Mouse (Mus musculus) embryonic facial prominence, embryonic 11.5 days (tissue): ENCODE measurements around the gene Ankrd39. TPM values are rescaled to one million over a fixed set of nuclear protein-coding genes. Genes with fewer than 3 reads are reported as not detected.

Experiments
- ATAC-seq: fragments of 200-750 bp; cut with Nextera tagmentation; replicated peaks from 2 replicates; pipeline ENCODE4 v1.8.0; 2017; ENCODE audit warnings: low read depth; ENCODE audit not compliant: insufficient number of reproducible peaks, low FRiP score, low TSS enrichment
- DNase-seq: peaks from one replicate; pipeline ENCODE4 v3.0.0-alpha.2; 2015; ENCODE audit warnings: low spot score
- H3K27ac ChIP-seq: fragments of 300-500 bp; sonication (generic); replicated peaks from 2 replicates; pipeline ENCODE4 v1.5.1; 2014; ENCODE audit warnings: mild to moderate bottlenecking, low read depth, low read length, control low read depth
- H3K27me3 ChIP-seq: fragments of 300-500 bp; sonication (generic); 2 replicates; pipeline ENCODE4 v1.6.1; 2014; ENCODE audit warnings: mild to moderate bottlenecking, low read length, moderate library complexity, mixed read lengths; ENCODE audit not compliant: control insufficient read depth, insufficient read depth
- H3K36me3 ChIP-seq: fragments of 300-500 bp; sonication (generic); replicated peaks from 2 replicates; pipeline ENCODE4 v1.6.1; 2014; ENCODE audit warnings: low read depth, mild to moderate bottlenecking, low read length, moderate library complexity, mixed read lengths; ENCODE audit not compliant: control insufficient read depth, insufficient read depth
- H3K4me1 ChIP-seq: fragments of 300-500 bp; sonication (generic); 2 replicates; pipeline ENCODE4 v1.6.1; 2014; ENCODE audit warnings: low read length, mixed read lengths; ENCODE audit not compliant: control insufficient read depth, insufficient read depth
- H3K4me2 ChIP-seq: fragments of 300-500 bp; sonication (generic); 2 replicates; pipeline ENCODE4 v1.6.1; 2014; ENCODE audit warnings: low read depth, mild to moderate bottlenecking, control low read depth, low read length, moderate library complexity
- H3K4me3 ChIP-seq: fragments of 300-500 bp; sonication (generic); 2 replicates; pipeline ENCODE4 v1.5.1; 2014; ENCODE audit warnings: low read depth, low read length, control low read depth
- H3K9ac ChIP-seq: fragments of 300-500 bp; sonication (generic); replicated peaks from 2 replicates; pipeline ENCODE4 v1.6.1; 2014; ENCODE audit warnings: mild to moderate bottlenecking, control low read depth, low read length
- H3K9me3 ChIP-seq: fragments of 300-500 bp; sonication (generic); replicated peaks from 2 replicates; pipeline ENCODE4 v1.6.1; 2016; ENCODE audit warnings: mild to moderate bottlenecking, low read length, inconsistent platforms, mixed read lengths; ENCODE audit not compliant: control insufficient read depth
- WGBS: fragments of 180-500 bp; shearing (Covaris S2); extraction: QIAGEN DNeasy Blood & Tissue Kit; methylation state at CpG from one replicate; pipeline ENCODE4 v1.1.7; 2014; 5-methylcytosine and 5-hydroxymethylcytosine counted together
- polyA plus RNA-seq: library from polyadenylated mRNA; unstranded; fragments of >200 nt; fragmentation: Nextera tagmentation; extraction: Ambion mirVana; gene quantifications from 2 replicates; pipeline ENCODE4 v1.2.1, GENCODE M21; 2014

Ankrd39 gene
- 11.9 and 14.4 TPM in 2 replicates for polyA plus RNA-seq

DNA sequence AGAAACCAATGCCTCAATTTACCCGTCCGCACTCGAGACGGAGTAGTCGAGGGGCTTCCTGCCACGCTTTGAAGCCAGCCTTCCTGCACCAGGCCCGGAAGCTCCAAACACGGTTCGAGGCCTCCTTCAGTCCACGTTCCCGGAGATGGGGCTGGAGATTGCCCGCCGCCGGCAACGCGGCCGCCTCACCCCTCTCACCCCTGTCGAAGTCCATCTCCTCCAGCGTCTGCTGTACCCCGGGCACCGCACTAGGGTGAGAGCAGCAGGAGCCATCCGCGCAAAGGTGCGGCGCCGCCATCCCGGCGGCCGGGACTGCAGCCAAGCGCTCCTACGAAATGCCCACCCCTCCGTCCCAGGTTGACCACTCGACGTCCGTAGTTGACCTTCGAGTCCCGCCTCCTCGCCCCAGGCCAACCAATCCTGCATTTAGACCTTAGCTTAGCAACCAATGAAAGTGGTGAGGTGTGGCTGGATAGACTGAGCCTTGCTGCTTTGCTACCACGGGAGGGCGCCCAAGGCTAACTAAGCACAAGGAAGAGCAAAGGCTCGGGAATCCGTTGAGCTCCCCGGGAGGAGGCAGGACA lies at the start of gene Ankrd39:
TSS of gene Ankrd39 (minus strand) at position 558 of the 584 bp plus-strand sequence.
- Histone ChIP-seq H3K9ac (peak within 1 kb of the TSS; percentile 84), H3K4me1 (peaks cover 10% of the 10 kb centered on the region), H3K27ac (peak within 1 kb of the TSS; percentile 52), H3K27me3 (no peaks in the 10 kb centered on the region), H3K4me2 (peak within 1 kb of the TSS; percentile 81), H3K4me3 (peak within 1 kb of the TSS; percentile 67), H3K36me3 (peaks cover 18% of the 10 kb centered on the region), H3K9me3 (no peaks in the 10 kb centered on the region)
- ATAC-seq (peak; percentile 95), DNase-seq (peak; percentile 99)
- under 1% methylated on average over 43 of the region's 43 CpGs for WGBS

DNA sequence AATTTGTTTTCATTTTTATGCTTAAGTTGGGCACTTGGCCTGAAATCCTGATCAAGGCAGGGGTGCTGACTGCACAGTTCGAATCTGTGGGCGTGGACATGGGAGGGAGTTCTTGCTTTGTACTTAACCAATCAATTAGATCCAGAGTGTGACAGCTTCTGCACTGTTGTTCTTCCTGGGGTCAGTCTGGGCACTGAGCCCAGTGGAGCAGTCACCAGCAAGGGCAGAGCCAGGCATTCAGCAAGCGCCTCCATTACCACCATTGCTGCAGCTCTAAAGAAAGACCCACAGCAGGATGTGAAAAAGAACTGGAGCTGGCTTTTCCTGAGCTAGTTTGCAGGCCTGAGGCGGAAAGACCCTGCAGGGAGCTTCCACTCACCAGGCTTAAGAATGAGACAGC lies 48.9 kb upstream of the Ankrd39 start:
- 32% methylated on average over 4 of the region's 4 CpGs for WGBS
- DNase-seq (peak; percentile 22), ATAC-seq (peak; percentile 46; the same call in 1 of the 2 replicates)
- Histone ChIP-seq H3K4me1 (no peaks in the 10 kb centered on the region), H3K4me2 (no peak overlapping the region), H3K9me3 (no peaks in the 10 kb centered on the region), H3K27ac (no peak overlapping the region), H3K4me3 (no peak overlapping the region), H3K36me3 (no peaks in the 10 kb centered on the region), H3K27me3 (no peaks in the 10 kb centered on the region), H3K9ac (no peak overlapping the region)

DNA sequence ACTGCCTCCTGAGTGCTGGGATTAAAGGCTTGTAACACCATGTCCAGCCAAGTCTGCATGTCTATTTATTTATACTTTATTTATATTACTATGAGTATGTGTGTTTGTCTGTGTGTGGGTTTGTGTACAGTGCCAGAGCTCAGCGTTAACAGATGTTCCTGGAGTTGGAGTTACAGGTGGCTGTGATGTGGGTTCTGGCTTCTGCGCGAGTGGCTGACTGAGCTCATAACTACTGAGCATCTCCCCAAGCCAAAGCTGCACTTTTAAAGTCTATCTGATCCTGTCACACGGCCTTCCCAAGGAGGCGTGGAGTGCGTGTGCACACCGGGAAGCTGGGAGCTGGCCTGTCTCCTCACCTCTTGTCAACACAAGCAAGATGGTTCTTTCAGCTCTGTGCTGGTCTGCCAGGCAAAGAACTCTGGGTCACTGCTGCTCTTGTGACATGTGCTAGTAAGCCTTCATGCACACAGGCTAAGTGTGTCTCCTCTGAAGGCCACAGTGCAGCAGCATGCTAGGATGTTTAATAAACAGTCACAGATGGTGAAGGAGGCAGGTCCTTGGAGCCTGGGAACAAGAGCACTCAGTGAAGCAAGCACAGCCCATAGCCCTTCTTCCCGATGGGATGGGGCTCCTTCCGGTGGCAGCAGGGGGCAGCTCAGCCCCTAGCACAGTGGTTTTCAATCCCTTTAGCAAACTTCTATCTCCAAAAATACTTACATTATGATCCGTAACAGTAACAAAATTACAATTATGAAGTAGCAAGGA lies 48.1 kb upstream of the Ankrd39 start:
- DNase-seq (peak; percentile 38), ATAC-seq (no peak; the same call in 1 of the 2 replicates)
- Histone ChIP-seq H3K4me1 (no peaks in the 10 kb centered on the region), H3K9me3 (no peaks in the 10 kb centered on the region), H3K4me3 (no peak overlapping the region), H3K36me3 (no peaks in the 10 kb centered on the region), H3K27ac (no peak overlapping the region), H3K27me3 (no peaks in the 10 kb centered on the region), H3K9ac (no peak overlapping the region), H3K4me2 (no peak overlapping the region)
- 56% methylated on average over 10 of the region's 10 CpGs for WGBS

DNA sequence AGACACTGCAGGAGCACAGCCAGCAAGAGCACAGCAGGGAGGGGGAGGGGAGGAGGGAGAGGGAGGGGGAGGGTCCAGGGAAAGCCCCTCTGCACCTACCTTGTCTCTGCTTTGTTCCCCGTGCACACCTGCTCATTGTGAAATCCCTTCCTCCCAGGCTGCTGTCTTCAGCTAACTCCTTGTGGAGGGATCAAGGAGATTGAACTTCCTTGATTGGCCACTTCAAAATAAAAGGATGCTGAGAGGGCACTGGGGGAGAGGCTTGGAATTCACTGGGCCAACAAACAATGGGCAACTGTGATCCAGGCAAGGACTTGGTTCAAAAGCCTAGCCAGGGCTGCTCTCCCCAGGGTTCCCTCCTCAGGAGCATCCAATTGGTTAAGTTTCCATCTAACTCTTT lies 45.9 kb upstream of the Ankrd39 start:
- Histone ChIP-seq H3K4me3 (no peak overlapping the region), H3K9me3 (no peaks in the 10 kb centered on the region), H3K9ac (no peak overlapping the region), H3K4me2 (no peak overlapping the region), H3K36me3 (no peaks in the 10 kb centered on the region), H3K27ac (no peak overlapping the region), H3K27me3 (no peaks in the 10 kb centered on the region), H3K4me1 (peaks cover 5% of the 10 kb centered on the region; the same call in 1 of the 2 replicates)
- 7% methylated on average over 1 of the region's 1 CpGs for WGBS
- no peak for DNase-seq
- no peak for ATAC-seq

DNA sequence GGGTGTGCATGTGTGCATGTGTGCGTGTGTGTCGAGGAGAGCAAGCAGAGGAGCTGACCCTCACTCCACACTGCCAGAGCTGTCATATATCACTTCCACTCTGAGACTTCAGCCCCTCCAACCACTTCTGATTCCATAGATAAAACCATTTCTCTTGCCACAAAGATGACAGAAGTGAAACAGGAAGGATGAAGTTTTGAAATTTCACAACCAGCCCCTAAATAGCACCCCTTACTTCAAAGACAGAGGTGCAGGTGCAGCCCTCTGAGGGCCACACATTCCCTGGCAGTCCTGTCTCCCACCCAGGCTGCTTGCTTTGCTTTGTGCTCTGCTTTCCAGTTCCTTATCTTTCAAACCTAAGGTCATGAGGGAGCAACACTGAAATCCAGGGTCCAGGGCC lies 44.2 kb upstream of the Ankrd39 start:
- ATAC-seq (no peak), DNase-seq (no peak)
- Histone ChIP-seq H3K27ac (no peak overlapping the region), H3K36me3 (no peaks in the 10 kb centered on the region), H3K4me1 (peaks cover 5% of the 10 kb centered on the region; the same call in 1 of the 2 replicates), H3K4me2 (no peak overlapping the region), H3K9ac (no peak overlapping the region), H3K4me3 (no peak overlapping the region), H3K27me3 (no peaks in the 10 kb centered on the region), H3K9me3 (no peaks in the 10 kb centered on the region)
- WGBS = 88% methylated on average over 2 of the region's 2 CpGs

DNA sequence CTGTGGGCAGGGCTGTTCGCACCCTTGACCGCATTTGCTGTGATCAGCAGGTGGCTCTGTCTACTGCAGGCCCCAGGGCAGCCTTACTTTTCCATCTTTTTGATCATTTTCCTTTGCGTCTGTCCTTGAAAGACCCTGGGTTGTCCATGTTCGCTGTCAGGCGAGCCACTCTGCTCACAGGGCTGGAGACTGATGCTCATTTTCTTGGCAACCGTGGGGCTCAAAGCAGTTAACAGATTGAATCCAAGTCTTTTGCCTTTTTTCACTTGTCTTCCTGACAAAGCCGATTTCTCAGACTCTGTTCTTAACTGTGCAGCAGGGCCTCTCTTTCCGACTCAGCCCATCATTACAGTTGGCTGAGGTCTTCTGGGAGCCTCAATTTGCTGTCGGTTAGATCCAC lies 43.4 kb upstream of the Ankrd39 start:
- Histone ChIP-seq H3K27ac (no peak overlapping the region), H3K4me3 (no peak overlapping the region), H3K36me3 (no peaks in the 10 kb centered on the region), H3K4me2 (no peak overlapping the region), H3K27me3 (no peaks in the 10 kb centered on the region), H3K4me1 (peaks cover 5% of the 10 kb centered on the region; the same call in 1 of the 2 replicates), H3K9ac (no peak overlapping the region), H3K9me3 (no peaks in the 10 kb centered on the region)
- DNase-seq = no peak
- 63% methylated on average over 9 of the region's 9 CpGs for WGBS
- ATAC-seq = no peak

DNA sequence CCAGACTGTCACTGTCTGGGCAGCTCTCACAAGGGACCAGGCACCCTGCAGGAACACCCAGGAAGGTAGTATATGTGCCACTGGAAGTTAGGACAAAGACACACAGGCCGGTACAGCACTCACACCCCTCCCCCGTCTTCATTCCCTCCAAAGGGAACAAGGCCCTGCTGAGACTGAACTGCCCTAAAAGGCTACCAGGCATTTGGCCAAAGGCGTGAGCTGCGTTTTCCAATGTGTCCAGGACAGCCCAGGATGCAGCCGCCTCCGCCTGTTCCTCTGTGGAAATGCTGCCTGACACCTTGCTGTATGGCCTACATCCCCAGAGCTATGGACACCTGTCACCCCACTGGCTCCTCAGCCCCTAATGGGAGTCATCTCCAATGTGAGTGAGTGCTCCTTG lies 42.2 kb upstream of the Ankrd39 start:
- no peak for DNase-seq
- no peaks in the 10 kb centered on the region for H3K9me3 ChIP-seq
- H3K4me1 ChIP-seq = peaks cover 5% of the 10 kb centered on the region; the same call in 1 of the 2 replicates
- no peaks in the 10 kb centered on the region for H3K27me3 ChIP-seq
- no peaks in the 10 kb centered on the region for H3K36me3 ChIP-seq
- peak overlapping the region; percentile 18 for H3K9ac ChIP-seq
- 44% methylated on average over 6 of the region's 6 CpGs for WGBS
- H3K4me3 ChIP-seq = no peak overlapping the region
- no peak for ATAC-seq
- no peak overlapping the region for H3K4me2 ChIP-seq
- no peak overlapping the region for H3K27ac ChIP-seq
